10 mouse cellular contexts compared by ENCODE assay signal in genomic region chr10:51590139-51590574, GRCm38 (mm10). TPM values are rescaled to one million over a fixed set of nuclear protein-coding genes. Genes with fewer than 3 reads are reported as not detected.
A peak's percentile ranks its signal among the peaks of the same experiment; 100 is the strongest.
DNase-seq lines count a peak whose midpoint lies in the region; ATAC-seq lines count a peak whose summit lies in the region.
"Had no signal": no experiment of that assay in that cellular context is flagged by ENCODE, and none has a peak within 500 bp of the region (broad histone marks: within the 10 kb centered on the region; RNA-seq: fewer than 3 reads in every experiment).

Gene Fam162b, minus strand, starts transcription at chr10:51590517.

- 0 out of 2 replicates have a peak, but pooled peaks cover 3% of the 10 kb centered on the region for H3K27me3 ChIP-seq in hindbrain, embryonic 15.5 days
- peaks cover 19% of the 10 kb centered on the region for H3K27me3 ChIP-seq in midbrain, embryonic 12.5 days

- intact Hi-C loops in gastrocnemius, postnatal 14 days (cut with DNase I; ENCODE audit: low total_unique reads) = no loop called here

- H3K4me2 ChIP-seq in hindbrain, embryonic 15.5 days = peak within 1 kb of the TSS; percentile 60
- peak within 1 kb of the TSS; percentile 62 for H3K4me2 ChIP-seq in midbrain, embryonic 12.5 days (replicated peaks)

- peak within 1 kb of the TSS; percentile 26 for H3K4me3 ChIP-seq in hindbrain, embryonic 15.5 days
- peak within 1 kb of the TSS; percentile 32 for H3K4me3 ChIP-seq in midbrain, embryonic 12.5 days
- H3K4me3 ChIP-seq: heart, adult 2 months had no signal

- H3K36me3 ChIP-seq in hindbrain, embryonic 15.5 days = no peaks in the 10 kb centered on the region
- H3K36me3 ChIP-seq in midbrain, embryonic 12.5 days = no peaks in the 10 kb centered on the region

- DNase-seq in ES-CJ7 (ENCODE audit: low read depth, low spot score) = peak; percentile 16
- DNase-seq in embryo, embryonic 10 days (ENCODE audit: low spot score) = peak; percentile 58
- no peak for DNase-seq in gastrocnemius, postnatal 14 days
- no peak for DNase-seq in T-cell, adult 2 months (ENCODE audit: low spot score)
- DNase-seq in cerebellum, postnatal 4 days (ENCODE audit: low spot score in 2 of 2) = no peak
- DNase-seq in adrenal gland, adult (ENCODE audit: inconsistent age in 2 of 2, low spot score in 1 of 2) = no peak
- DNase-seq: heart, adult 2 months had no signal

- H3K4me1 ChIP-seq in hindbrain, embryonic 15.5 days (replicated peaks) = peaks cover 6% of the 10 kb centered on the region
- H3K4me1 ChIP-seq in midbrain, embryonic 12.5 days = peaks cover 9% of the 10 kb centered on the region

- H3K9ac ChIP-seq in hindbrain, embryonic 15.5 days = no peak within 1 kb of the TSS
- H3K9ac ChIP-seq in midbrain, embryonic 12.5 days (replicated peaks) = no peak within 1 kb of the TSS

- H3K9me3 ChIP-seq in hindbrain, embryonic 15.5 days = no peaks in the 10 kb centered on the region
- H3K9me3 ChIP-seq in midbrain, embryonic 12.5 days = no peaks in the 10 kb centered on the region

- H3K27ac ChIP-seq in hindbrain, embryonic 15.5 days (replicated peaks) = no peak within 1 kb of the TSS
- H3K27ac ChIP-seq in midbrain, embryonic 12.5 days (replicated peaks) = no peak within 1 kb of the TSS
- H3K27ac ChIP-seq: heart, adult 2 months had no signal

- ATAC-seq in hindbrain, embryonic 15.5 days (ENCODE audit: low FRiP score, low read depth) = no peak
- ATAC-seq in midbrain, embryonic 12.5 days (ENCODE audit: low FRiP score, low read depth) = peak; percentile 67

- WGBS in hindbrain, embryonic 15.5 days = 4% methylated on average over 19 of the region's 19 CpGs
- 2% methylated on average over 19 of the region's 19 CpGs for WGBS in midbrain, embryonic 12.5 days

RNA-seq across cellular contexts. Expression of gene Fam162b, which starts in this region (rescaled TPM):
- 2.2 and 2.8 TPM in 2 replicates for polyA plus RNA-seq in hindbrain, embryonic 15.5 days (2015; fragmentation: Nextera tagmentation; extraction: Ambion mirVana)
- 2.6 TPM in 2 replicates for polyA plus RNA-seq in midbrain, embryonic 12.5 days (2016; fragmentation: Nextera tagmentation; extraction: Ambion mirVana)
- total RNA-seq in gastrocnemius, postnatal 14 days (2021) = not detected
- total RNA-seq: adrenal gland, postnatal 4 days; heart, adult 2 months had no signal
- polyA plus RNA-seq: heart, adult 2 months had no signal

Comparison
In these comparisons a context has a peak if more than half of its experiments do, and no peak if none do; other contexts are left out.
1. DNase-seq: peak in ES-CJ7 (single experiment) and embryo, embryonic 10 days (single experiment); none in gastrocnemius, postnatal 14 days (single experiment), T-cell, adult 2 months (single experiment), cerebellum, postnatal 4 days (0 of 2) and adrenal gland, adult (0 of 2).